Mouse (Mus musculus): ENCODE measurements at regions not wholly inside any gene's neighbourhood (a gene's known extent, or its start where the extent isn't known, plus 50 kb on each side); places are given as distances from the start of the nearest gene placed in this dataset.

GRCm38 (mm10) chr15:27380436-27380945 is 86.0 kb upstream of the Ank start:
- TF ChIP-seq CTCF (IDR thresholded peaks at IDR 0.05; ENCODE audit: low read depth, low read length): no peak
- no peak for TF ChIP-seq POLR2A (IDR thresholded peaks at IDR 0.05; ENCODE audit: extremely low read depth, insufficient read depth, low read length)
